Mouse (Mus musculus) layer of hippocampus, postnatal 36 days (tissue): ENCODE data around the gene Grik2. TPM values are rescaled to one million over a fixed set of nuclear protein-coding genes. Genes with fewer than 3 reads are reported as not detected.

Source experiments
- DNase-seq, 2 experiments: peaks; one replicate each; pipeline ENCODE4 v3.0.0; 2022
- total RNA-seq, 2 experiments: library from RNA; stranded (reverse); gene quantifications; 2 replicates each; pipeline ENCODE4 v1.2.3; 2021

The Grik2 gene
- 100 to 1,000 TPM; 103 to 110 TPM for total RNA-seq

DNA sequence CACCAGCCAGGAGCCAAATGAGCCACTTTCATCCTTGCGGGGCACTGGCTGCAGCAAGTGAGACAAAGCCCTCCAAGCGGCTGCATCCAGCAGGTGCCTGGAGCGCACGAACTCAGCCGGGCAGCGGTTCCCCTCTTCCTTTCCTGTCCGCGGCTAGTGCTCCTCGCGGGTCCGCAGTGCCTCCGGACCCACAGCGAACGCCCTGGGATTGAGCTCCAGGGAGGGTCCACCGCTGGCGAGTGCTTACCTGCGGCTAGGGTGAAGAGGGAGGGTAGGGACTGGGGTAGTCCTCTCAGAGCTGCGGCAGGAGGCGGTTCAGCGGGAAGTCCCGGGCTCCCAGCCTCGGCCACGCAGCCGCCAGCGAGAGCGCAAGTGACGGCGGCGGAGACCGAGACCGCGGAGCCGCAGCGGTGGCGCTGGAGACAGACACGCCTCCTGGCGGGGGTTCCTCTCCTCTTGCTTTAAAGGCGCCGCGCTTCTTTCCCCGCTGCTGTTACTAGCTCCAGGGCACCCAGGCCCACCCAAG, at the start of gene Grik2:
Gene Grik2 (minus strand): TSS at position 386 of the 526 bp plus-strand sequence.
- DNase-seq = peak; percentile 89

DNA sequence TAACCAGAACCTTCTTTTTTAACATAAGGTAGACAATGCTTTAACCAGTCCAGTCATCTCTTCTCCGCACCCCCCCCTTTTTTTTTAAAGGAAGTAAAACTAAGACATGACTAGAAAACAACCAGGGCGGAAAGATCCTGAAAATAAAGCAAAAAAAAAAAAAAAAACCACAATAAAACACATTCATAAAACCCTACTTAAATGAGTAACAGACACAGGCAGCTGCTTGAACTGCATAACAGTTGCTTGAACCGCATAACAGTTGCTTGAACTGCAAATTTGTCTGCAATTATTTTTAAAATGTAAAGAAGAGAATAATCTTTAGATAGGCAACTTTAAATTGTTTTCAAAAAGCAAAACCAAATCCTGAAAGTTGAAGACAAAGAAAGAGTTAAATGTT, 45.8 kb upstream of the Grik2 start:
- DNase-seq = no peak

DNA sequence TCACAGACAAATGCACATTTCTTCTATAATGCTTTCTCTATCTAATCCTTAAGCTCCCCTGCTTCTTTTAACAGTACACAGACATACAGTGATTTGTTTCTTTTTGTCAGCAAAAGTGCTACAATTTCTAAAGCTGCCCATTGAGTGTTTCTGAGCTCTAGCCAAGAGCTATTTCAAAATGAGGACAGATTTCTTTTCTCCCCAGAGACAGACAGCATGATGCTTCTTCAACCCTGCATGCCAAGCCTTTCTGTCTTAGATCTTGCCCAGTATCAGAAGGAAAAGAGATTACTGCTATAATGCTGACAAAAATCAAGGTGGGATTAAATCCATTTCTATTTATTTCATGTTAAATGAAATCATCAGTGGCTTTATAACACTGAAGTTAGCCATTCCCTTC, 18.7 kb upstream of the Grik2 start:
- DNase-seq = no peak

DNA sequence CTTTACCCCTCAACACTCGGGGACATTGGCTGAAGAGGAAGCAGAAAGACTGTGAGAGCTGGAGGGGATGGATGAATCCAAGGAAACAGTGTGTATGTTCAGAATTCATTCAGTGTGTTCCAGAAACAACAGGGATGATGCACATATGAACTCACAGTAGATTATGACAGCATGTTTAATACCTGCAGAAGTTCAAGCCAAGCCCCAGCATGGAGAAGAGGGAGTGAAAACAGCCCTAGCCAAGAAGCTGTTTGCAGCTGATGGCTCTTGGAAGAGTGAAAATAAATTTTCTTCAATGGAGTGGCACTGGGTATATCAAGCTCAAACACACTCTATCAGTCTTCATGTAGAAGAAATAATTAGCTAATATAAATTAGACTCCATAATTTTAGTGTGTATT, 12.4 kb upstream of the Grik2 start:
- DNase-seq = no peak

DNA sequence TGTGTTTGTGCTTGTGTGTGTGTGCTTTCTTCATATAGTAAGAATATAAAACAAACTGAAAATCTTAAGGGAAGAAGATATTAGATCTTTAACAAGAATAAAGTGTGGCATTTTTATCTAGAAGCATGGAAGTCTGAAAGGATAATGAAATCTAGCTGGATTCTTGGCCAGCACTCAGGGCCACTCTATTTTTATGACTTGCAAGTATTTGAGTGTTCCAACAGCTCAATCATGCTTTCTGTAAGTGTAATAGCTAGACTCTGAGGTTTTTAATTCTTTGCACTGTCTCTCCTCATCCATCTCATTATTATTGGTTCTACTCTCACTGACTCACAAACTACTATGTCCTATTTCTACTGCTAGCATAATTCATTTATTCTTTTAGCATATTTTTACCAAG, 5.6 kb upstream of the Grik2 start:
- DNase-seq = no peak

DNA sequence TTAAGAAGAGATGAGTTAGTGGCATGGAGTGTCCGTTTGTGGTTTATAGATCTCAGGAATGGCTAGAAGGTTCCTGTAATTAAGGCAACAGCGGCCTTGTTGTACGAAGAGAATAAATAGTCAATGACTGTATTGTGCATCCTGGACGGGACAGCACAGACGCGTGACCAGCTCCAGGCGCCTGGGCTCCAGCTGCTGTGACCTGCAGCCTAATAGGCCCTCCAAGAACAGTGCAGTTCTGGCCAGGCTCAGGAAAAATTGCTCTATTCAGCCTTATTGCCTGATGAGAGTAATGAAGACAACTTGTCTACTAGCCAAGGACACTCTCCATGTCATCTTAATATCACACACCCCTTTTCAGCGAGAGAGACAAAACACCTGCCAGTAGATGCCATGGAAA, 1.8 kb upstream of the Grik2 start:
- peak in 1 of 2 experiments; percentile 19 for DNase-seq

DNA sequence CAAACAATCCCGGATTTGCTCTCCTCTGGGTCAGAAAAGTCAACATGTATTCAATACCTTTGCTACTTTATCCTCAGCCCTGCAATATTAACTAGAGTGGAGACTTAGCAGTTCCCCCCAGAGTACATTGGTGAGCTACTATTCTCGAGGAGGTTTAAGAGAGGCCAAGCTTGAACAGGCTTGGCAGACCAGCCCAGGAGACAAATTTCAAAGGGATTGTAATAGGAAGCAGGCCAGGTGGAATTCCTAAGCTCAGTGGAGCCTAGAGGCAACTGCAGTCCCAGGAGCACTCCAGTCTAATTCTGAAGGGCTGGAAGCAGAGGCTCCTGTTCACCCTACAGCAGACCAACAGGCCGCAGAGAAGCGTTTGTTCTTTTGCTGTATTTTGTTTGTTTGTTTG, 1.1 kb upstream of the Grik2 start:
- no peak for DNase-seq

DNA sequence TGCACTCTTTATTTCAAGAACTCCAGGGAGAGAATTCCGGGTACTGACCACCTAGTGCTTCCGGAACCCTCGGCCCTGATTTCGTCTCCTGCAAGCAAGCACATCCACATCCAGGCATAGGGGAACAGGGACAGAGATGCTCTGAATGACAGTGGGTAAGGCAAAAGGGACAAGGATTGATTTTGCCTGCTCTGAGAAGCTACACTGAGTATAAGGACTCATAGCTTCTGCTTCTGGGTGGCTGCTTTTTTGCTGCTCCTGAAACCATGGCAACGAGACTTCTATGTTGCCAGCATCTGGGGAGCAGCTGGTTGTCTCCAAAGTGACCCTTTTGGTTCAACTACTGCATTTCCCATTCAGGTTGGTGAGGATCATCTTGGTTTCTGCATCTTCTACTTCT, 348 bp upstream of the Grik2 start:
- DNase-seq = no peak

DNA sequence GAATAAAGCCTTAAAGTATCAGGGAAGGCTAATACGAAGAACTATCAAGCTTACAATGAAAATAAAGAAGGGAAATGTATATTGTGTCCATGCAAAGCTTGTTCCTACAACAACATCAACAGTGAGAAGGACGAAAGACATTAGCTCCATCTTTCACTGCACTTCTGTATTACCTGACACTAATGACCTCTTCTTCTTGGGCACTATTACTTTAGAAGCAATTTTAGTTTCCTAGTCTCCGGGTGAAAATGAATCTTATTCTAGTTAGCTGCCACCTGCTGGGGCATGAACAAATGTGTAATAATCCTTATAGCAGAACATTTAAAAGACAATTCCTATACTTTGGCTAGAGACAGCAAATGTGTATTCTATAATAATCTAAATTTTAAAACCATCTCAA, 1.9 kb downstream of the Grik2 start:
- no peak for DNase-seq

DNA sequence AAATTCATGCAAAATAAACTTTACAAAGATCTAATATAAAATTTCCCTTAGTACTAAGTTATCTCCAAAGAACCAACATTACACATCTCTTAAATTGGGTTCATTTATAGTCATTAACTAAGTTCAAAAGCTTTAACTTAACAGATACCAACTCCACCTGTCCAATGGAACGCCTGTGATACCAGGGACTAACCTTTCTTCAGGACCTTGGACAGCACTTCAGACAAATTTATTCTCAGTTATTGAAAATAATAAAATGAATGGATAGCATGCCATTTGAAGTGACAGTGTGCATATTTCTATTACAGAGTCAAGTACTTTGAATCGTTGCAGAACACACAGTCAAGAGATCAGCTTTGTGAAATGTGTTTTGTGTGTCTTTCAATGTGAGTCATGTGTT, 3.1 kb downstream of the Grik2 start:
- no peak for DNase-seq

DNA sequence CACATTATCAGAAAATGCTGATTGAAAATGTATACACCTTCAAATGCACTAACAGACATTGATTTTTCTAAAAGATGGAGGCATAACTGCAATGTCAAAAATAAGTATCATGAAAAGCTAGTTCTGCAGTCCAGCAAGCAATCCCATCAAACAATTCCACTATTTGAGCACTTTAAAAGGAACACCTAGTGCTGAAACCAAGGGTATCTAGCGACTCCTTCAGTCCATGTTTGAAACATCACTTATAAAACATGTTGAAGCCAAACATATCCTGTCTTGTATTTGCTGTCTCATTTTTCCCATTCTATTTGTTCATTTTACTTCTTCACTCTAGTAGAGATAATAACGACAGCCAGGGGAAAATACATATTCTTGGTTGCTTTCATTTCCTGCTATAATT, 3.7 kb downstream of the Grik2 start:
- DNase-seq = no peak

DNA sequence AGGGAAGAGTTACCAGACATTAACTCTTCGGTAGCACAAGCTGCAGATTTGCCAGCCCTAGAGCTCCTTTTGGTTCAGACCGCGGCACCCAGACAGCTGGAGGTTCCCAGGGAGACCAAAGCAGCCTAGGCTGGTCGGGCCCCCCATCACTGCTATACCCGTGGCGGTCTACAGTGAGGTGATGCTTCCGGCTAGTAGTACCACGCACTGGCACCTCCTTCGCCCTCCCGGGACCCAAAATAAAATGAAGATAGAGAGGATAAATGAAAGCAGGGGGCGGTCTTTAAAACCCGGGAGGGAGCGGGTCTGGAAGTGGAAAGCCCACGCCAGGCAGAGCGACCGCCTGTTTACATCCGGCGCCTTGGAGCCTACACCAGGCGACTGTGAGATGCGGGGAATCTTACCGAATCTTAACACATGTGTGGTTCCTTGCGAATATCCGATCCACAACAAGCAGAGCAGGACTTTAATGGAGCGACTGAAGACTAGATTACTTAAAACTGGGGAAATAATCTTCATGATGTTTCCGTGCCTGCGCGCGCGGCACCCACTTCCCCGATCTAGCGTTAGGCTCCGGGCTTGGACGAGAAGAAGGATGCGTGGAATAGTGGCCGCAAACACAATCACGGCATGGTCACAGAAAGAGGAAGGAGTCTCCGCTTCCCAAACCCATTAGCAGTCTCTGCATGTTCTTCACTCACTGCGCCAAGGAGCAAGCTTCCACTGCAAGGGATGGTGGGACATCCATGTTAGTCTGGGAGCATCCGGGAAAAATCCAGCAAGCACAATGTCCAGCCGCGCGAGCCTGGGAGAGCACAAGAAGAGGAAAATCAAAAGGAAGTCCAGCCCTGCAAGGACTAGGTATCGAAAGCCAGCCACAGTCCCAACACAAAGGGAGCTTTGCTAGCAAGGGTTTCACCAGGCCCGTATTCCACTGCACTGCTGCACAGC, 5.5 kb downstream of the Grik2 start:
- peak in 1 of 2 experiments; percentile 63 for DNase-seq

DNA sequence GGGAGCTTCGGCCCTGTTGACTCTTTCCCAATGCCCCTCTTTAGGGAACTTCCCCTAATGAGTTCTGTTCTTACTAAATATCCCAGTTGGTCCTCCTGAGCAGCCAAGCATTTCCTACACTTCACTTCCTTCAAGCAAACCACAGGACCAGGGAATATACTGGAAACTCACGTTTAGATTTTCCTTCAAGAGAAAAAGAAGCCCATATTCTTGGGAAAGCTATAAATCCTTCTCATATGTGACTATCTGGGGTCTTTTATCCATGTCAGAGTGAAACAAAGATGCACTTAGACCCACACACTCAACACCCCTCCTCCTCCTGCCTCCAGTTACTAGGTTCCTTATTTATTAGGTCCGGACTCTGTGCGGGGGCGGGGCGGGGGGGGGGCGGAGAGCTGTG, 6.5 kb downstream of the Grik2 start:
- no peak for DNase-seq

DNA sequence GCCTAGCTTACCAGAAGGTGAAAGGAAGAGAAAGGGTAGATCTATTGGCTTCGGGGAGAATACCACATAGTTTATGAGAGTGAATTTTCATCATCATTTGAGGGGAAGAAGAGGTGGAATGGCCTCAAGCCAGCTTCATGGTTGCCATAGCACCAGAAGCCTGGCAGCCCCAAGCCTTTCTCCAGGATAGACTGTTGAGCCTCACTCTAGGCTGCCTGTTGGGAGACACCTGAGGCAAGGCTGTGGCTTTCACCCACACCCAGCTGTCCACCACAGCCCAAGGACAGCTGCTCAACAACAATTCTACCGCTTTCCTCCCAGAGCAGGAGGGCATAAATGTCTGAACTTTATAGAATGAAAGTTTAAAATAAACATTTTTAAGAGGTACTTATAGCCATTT, 8.1 kb downstream of the Grik2 start:
- DNase-seq = peak in 1 of 2 experiments; percentile 57

DNA sequence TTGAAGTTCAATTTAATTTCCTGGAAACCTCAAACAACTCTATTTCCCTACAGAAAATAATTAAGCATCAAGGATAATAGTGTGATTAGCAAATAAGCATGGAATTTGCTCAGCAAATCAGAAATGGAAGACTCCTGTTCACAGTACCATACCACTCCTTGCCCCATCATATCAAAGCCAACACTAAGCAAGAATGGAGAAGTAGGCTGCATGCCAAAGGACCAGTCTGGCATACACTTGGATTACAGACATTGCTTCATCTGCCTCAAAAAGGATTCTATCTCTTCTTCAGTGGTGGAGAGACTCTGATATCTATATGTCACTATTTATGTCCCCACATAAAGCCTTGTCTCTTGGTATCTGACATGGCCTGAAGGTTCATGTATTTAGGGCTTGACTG, 19.7 kb downstream of the Grik2 start:
- no peak for DNase-seq

DNA sequence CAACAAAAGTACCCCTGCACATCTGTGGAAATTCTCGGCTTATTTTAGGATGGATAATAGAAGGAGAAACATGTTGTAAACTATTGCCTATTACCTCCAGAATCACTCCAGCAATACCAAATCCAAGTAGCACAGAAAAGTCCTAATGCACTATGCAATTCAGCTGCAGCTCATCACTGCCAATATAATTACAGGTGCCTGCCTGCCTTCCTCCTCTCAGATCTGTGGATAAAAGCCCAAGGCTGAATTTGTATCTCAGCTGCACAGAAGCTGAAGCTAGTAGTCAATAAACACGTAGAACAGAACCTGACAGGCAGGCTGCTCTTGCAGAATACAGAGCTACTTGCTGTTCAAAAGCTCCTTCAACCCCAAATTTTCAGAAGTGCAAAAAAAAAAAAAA, 21.0 kb downstream of the Grik2 start:
- DNase-seq = no peak

DNA sequence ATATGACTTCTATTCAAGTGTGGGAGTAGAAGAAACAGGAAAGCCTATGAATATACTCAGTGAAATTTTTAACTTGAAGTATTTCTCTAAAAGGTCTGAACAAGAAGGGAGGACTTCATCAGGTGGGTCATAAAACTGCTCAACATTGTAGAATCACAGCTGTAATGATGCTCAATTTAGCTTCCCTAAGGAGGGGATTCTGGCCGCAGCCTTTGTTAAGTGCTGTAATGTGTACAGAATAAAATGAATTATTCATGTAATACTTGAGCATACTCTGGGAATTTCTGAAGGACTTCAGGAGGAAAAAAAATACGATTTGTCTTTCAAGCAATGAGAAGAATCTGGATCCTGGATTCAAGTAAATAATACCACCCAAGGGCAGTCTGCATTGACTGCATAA, 26.0 kb downstream of the Grik2 start:
- no peak for DNase-seq

DNA sequence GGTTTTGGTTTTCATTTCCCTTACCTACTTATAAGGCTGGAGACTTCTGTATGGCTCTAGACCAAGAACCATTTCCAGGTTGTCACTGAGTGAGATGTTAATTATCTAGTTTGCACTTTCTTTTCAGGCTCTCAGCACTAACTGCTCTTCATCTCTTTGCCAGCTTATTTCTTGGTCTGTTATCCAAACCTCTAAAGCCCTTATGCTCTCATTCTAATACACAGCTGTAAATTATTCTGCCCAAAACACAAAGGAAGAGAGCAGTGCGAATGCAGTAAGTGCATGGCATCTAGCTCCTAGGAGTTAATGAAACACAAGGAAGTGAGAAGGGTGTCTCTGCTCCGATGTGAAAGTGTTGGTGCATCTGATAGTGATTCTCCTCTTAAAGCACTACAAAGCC, 36.8 kb downstream of the Grik2 start:
- DNase-seq = no peak

DNA sequence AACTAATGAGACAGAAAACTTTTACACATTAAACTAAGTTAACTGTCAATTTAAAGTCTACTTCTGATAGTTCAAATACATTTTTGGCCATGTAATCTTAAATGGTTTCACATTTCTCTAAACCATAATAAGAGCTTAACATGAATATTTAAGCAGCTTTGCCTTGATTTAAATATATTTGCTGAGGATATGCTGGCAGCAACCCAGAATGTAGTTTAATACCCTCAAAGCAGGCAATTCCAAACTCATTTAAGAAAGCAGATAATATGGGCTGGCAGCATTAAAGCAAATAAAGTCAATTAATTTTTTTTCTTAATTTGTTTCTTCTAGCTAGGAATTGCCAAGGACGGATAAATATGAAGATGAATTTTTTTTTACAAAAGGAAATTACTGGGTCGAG, 56.7 kb downstream of the Grik2 start:
- DNase-seq = no peak

DNA sequence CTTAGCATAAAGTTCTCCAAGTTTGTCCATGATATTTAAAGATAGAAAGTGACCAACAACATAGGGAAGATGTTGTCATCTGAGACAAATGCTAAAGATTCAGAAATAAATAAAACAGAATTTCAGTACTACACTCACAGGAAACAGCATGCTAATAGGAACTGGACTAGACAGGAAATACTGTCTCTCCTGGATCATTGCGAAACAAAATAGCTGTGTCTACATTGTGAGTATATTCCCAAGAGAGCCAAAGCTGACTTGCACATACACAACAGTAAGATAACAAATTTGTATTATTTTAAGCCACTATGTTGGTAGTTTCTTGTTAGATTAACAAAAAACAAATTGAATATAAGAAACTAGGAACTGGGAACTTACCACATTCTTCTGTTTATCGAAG, 64.9 kb downstream of the Grik2 start:
- DNase-seq = no peak

DNA sequence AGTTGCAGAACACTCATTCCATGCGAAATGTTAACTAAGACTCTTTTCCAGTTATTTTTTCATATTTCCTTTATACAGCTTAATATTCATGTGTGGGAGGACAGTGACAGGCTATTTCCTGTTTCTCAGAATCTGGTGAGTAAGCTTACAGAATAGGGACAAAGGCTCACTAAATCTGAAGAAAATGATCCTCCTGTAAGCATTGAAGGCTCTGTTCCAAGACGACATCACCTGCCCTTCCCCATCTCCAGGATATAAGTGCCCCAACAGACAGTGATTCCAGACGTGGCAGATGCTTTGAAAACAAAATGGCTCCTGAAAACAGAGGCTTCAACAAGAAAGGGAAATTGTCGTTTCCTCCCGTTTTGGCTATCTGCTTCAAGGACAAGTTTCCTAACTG, 71.7 kb downstream of the Grik2 start:
- DNase-seq = no peak

DNA sequence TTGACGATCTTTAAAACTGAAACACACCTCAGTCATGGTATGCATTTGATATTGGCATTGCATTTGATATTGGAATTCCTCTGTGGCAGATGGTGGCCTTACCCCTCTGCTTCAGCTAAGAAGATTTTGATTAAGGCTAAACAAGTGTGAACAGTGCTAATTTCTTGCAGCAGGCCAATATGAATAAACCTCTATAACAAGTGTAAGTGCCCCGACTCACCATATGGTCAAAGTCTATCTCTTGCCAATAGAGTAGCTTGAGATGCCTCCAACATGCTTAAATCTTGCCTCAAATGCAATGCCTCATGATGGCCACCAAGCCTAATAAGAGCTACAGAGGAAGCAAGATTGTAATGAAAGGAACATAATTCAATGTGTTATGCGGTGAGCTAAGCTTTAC, 78.8 kb downstream of the Grik2 start:
- no peak for DNase-seq

DNA sequence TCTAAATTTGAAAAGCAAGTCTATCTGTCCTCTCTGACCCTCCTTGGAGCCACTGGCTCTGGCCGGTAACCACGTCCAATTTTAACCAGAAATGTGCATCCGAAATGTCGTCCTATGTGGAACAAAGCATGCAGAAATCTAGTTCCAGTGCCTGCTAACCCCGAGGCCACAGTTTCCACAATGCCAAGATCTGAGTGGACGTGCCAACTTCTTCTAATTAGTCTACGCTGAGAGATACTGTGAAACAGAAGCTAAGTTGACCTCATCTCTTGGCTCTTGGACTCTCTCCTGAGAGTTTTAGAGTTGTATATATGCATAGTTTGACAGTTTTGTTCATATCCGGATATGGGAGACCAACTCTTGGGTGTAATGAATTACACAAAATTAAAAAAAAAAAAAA, 84.1 kb downstream of the Grik2 start:
- no peak for DNase-seq

DNA sequence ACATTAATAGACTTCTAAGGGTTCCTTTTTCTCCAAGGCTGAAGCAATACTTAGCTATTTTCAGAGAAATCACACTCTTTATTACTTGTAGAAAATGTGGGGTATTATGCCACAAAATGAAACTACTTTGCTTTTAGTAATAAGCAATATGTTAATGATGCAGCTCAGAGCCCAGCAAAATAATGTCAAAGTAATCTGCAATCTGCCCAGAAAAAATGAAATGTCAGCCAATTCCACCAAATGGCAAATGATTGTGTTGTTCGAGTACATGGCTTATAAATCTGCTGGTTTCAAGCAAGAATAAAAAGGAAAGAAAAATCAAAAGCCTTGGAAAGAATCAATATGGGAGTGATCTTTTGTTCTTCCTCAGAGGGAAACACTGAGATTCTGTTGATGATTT, 136.2 kb downstream of the Grik2 start:
- DNase-seq = peak in 1 of 2 experiments; percentile 38
